Mouse (Mus musculus) cerebellum, adult 9-11 months (tissue): ENCODE results near the gene Adra1d.

Source experiments
- DNase-seq: peaks from one replicate; pipeline ENCODE4 v3.0.0; 2022

Gene Adra1d

GRCm38 (mm10) chr2:131561891-131562585 lies at the start of gene Adra1d:
Gene Adra1d (minus strand): TSS chr2:131562283.
- no peak for DNase-seq

DNA sequence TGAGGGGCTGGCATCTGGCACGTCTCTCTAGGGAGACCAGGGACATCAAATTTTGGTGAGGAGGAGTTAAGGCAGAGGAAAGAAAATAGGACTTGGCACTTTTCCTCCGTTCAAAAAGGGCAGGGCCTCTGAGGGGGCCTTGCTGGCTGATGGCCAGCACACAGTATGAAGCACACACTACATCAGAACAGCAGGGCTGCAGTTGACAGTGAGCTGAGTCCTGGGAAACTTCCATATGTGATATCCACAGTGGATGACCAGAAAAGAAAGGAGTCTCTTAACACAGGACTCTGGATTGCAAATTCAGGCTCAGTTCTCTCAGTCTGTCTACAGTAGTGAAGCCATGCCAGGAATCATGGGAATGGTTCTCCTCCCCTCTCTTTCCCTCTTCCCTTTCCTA lies 39.8 kb upstream of the Adra1d start:
- DNase-seq: no peak

GRCm38 (mm10) chr2:131594871-131595270 lies 32.8 kb upstream of the Adra1d start:
- no peak for DNase-seq

DNA sequence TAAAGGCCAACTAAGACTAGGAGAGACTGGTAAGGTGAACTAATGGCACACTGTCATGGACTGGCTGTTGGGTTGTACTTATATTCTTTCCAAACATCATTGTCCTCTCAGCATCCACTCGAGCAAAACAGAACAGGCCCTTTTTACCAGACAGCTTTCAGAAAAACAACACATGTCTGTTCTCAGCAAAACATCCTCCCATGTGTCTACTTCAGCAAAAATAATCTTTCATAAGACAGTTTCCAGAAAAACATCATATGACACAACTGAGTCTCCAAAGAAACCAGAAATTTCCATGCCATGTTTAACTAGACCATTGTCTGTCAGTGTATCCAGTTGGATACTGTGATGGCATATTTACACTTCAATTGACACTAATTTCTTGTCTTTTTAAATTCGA lies 25.4 kb upstream of the Adra1d start:
- no peak for DNase-seq

DNA sequence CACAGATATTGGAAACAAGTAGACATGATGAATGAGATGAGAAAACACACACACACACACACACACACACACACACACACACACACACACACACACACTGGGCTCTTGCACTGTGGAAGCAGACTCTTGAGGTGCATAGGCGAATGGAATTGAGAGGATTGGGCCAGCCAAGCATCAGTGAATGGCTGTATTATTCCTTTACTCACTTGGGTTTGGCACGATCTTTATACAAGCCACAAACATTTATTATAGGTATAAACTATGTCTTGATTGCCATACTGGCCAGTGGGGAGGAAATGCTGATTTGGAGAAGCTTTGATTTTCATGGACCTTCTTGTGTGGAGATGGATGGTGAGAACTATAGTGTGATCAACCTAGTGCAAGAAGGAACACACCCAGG lies 19.4 kb upstream of the Adra1d start:
- DNase-seq: no peak

GRCm38 (mm10) chr2:131562586-131563122 lies 571 bp upstream of the Adra1d start:
- DNase-seq: peak; percentile 30

- no peak for DNase-seq
Measured at GRCm38 (mm10) chr2:131561344-131561870, 676 bp downstream of the Adra1d start.

GRCm38 (mm10) chr2:131560205-131560919 lies 1.7 kb downstream of the Adra1d start:
- no peak for DNase-seq

GRCm38 (mm10) chr2:131557896-131558295 lies 4.2 kb downstream of the Adra1d start:
- no peak for DNase-seq

DNA sequence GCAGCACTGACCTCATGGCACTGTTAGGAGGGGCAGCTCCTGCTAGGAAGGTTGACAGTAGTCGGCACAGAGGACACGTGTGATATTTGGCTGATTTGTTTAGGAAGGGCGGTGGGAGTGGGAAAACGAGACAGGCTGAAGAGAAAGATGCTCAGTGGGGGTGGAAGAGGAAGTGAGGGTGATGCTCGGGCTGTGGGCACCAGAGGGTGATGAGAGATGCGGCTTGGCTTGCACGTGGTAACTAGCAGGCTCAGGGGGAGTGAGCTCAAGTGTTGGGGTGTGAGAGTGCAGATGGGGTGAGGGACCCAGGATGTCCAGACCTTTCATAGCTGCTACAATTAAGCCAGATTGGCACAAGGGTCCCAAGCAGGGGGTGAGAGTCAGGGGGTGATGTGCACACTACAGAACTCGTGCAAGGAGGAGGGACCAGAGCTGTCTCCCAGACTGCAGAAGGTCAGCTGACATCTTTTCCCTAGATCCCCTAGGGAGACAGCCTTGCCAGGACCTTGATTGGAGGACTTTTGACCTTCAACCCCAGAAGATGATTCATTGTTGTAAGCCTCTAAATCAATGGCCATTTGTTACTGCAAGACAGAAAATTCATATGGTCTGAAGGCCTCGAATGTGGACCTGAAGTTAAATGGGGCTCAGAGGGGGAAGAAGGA lies 9.2 kb downstream of the Adra1d start:
- DNase-seq: no peak

DNA sequence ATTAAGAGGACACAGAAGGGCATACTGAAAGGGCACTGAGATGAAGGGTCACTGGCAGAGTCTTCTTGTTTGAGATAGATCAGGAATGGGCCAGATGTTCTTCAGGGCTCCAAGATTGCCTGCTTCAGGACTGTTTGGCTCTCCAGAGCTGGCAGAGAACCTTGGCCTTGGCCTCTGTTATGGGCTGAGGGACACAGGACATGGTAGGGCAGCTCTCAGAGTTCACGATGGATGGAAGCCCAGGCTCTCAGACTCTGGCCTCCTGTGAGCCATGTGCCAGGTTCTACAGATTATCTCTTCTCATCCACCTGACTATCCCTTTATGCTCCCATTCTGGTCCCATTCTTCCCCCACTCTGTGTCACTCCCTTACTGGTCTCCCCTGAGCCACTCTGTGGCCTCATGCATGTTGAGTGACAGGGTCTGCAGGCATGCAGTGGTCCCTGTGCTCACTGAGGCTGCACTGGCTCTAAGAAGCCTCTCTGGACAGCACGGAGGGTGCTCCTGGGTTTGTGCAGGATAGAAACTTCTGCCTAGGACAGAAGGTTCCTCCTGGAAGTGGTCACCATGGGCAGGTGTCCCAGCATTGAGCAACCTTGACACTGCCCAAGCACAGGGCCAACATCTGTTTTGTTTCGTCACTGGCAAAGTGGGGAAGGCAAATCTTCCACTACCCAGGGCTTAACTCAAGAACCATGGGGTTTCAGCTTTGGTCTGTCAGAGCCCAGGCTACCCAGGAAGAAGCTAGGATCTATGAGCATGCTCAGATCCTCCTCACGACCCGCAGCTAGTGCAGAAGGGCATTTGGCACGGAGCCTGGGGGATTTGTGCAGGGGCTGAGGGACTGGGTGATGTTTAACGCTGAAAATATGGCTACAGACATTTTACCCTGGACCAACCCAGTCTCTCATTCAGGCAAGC lies 10.1 kb downstream of the Adra1d start:
- DNase-seq: no peak

GRCm38 (mm10) chr2:131550906-131551305 lies 11.2 kb downstream of the Adra1d start:
- no peak for DNase-seq

- no peak for DNase-seq
Measured at GRCm38 (mm10) chr2:131550474-131550873, 11.6 kb downstream of the Adra1d start.

DNA sequence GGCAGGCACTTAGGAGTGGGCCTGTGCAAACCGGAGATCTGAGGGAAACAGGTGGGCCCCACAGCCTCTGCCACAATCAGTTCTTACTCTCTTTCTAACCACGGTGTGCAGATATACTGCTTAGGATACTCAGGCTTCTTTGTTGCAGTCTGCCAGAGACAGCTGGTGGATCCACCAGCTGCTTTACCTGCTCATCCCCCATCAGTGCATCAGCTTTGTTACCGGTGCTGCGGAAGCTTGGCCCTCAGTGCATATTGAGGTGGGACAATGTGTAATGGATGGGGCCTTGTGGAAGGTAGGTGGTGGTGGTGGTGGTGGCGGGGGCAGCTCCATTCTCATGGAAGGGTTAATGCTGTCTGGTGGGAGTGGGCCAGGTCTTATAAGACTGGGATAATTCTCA lies 13.0 kb downstream of the Adra1d start:
- no peak for DNase-seq

GRCm38 (mm10) chr2:131548330-131548729 lies 13.8 kb downstream of the Adra1d start:
- DNase-seq: no peak

DNA sequence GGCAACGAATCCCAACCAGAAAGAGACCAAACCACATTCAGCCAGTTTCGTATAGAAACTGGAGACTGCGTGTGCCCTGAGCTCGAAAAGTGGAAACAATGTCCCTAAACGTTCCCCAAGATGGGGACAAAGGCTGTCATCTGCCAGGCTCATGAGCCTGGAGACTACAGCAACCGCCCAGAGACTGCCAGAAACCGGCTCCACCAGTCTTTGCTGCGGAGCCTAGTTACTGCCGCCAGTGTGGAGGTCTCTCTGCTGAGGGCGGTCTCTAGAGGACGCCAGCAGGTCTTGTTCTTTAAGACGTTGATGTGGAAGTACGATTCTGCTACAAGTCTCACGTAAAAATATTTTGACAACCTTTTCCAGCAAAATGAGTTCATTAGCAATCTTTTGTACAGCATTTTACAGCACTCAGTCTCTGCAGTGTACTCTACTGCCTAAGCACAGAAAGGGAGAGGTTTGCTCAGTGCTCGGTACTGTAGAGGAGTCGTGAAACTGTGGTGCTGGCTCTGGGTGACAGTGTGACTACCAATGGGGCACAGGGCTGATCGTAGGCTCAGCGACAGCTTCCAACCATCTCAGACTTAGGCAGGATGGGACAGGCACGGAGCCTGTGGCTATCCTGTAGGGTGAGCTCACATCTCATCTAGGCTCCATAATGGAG lies 15.2 kb downstream of the Adra1d start:
- no peak for DNase-seq

DNA sequence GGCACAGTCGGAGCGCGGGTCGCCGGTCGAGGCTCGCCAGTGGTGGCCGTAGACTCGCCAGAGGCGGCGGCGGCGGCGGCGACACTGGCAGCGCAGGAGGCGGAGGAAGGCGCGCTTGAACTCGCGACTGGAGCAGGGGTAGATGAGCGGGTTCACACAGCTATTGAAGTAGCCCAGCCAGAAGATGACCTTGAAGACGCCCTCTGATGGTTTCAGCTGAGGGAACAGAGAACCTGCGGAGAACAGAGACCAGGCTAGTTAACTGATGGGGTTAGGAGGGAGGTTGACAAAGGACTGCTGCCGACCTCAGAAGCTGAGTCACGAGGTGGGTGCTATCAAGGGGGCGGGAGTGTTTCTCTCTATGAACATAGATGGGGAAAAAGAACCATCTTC lies 15.8 kb downstream of the Adra1d start:
- DNase-seq: no peak

- DNase-seq: peak; percentile 39
Measured at GRCm38 (mm10) chr2:131545386-131546307, 16.4 kb downstream of the Adra1d start.

DNA sequence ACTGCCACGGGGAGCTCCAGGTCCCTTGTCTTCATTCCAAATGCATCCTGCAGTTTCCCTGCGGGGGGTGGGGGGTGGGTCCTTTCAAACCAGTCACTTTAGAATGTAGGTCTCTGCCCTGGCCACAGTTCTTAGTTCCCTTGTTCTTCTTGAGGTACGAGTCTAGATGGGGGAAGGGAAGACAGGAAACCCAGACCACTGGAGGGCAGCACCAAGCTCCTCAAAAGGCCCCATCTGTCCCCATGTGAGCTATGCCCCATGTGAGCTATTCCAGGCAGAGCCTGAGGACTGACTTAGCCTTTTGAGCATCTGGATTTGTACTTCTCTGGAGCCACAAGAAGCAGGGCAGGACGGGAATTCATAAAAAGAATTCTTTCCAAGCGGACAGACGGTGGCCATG lies 19.6 kb downstream of the Adra1d start:
- peak; percentile 13 for DNase-seq

DNA sequence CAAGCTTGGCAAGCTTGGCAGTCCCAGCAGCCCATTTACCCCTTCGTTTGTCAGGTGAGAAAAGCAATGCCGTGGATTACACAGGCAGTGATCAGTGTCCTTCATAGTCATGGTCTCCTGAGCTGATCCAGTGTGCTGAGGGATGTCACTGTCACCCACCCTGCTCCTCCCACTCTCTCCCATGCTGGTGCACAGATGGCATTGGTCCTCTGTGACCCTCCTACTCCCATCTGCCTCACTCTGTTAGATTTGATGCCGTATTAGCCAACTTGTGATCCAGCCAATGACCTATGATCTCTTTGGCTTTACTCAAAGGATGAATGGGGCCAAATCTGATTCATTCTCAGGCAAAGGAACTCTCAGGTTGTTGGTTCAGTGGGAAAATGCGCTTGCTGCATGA lies 20.4 kb downstream of the Adra1d start:
- DNase-seq: peak; percentile 72

GRCm38 (mm10) chr2:131539780-131540179 lies 22.3 kb downstream of the Adra1d start:
- no peak for DNase-seq
